ENCODE assay signal across 8 mouse cellular contexts in genomic region chr13:81783405-81784342, GRCm38 (mm10). TPM values are rescaled to one million over a fixed set of nuclear protein-coding genes. Genes with fewer than 3 reads are reported as not detected.
A peak's percentile ranks its signal among the peaks of the same experiment; 100 is the strongest.
DNase-seq lines count a peak whose midpoint lies in the region; ATAC-seq and TF ChIP-seq lines count a peak whose summit lies in the region.

No protein-coding gene starts in this region.

- TF ChIP-seq CTCF in cortical plate, adult 2 months (IDR thresholded peaks at IDR 0.05; ENCODE audit: extremely low read depth, insufficient read depth, low read length): no peak

- DNase-seq in gastrocnemius, adult 8-10 months (ENCODE audit: low spot score in 2 of 2): peak; percentile 95
- DNase-seq in hindlimb bud, embryonic 11.5 days (ENCODE audit: extremely low spot score, low read depth, low spot score): peak; percentile 72
- peak; percentile 81 to 97 for DNase-seq in left cerebral cortex, adult 8-10 months (ENCODE audit: low spot score in 2 of 2)
- peak; percentile 97 to 98 for DNase-seq in right cerebral cortex, postnatal 10 days (ENCODE audit: low spot score in 2 of 2)
- peak; percentile 95 for DNase-seq in urinary bladder, postnatal 25 days (ENCODE audit: low spot score)

- peaks cover 44% of the 10 kb centered on the region for H3K36me3 ChIP-seq in megakaryocyte, embryonic 14.5 days (replicated peaks; ENCODE audit: low read length)

- peak; percentile 85 for ATAC-seq in activated CD4-positive, CD25-positive, alpha-beta regulatory T cell, adult 4 months

- H3K27me3 ChIP-seq in megakaryocyte, embryonic 14.5 days (replicated peaks): no peaks in the 10 kb centered on the region

- H3K4me3 ChIP-seq in cortical plate, adult 2 months (ENCODE audit: insufficient read depth, low read length): peak overlapping the region; percentile 60
- peak overlapping the region; percentile 97 for H3K4me3 ChIP-seq in megakaryocyte, embryonic 14.5 days (replicated peaks)

- H3K9me3 ChIP-seq in megakaryocyte, embryonic 14.5 days: no peaks in the 10 kb centered on the region

- TF ChIP-seq POLR2A in cortical plate, adult 2 months (IDR thresholded peaks at IDR 0.05; ENCODE audit: extremely low read depth, insufficient read depth, low read length): peak; percentile 60; the same call in 1 of the 2 replicates

- peaks cover 4% of the 10 kb centered on the region for H3K4me1 ChIP-seq in cortical plate, adult 2 months (ENCODE audit: control insufficient read depth, insufficient read depth, low read length)
- H3K4me1 ChIP-seq in megakaryocyte, embryonic 14.5 days: peaks cover 30% of the 10 kb centered on the region

- H3K27ac ChIP-seq in cortical plate, adult 2 months (ENCODE audit: insufficient read depth, low read length): peak overlapping the region; percentile 92

RNA-seq across cellular contexts. Expression of gene Cetn3, which starts 0.8 kb away (rescaled TPM):
- 100 to 1,000 TPM; 164 to 180 TPM for polyA plus RNA-seq in activated CD4-positive, CD25-positive, alpha-beta regulatory T cell, adult 4 months (2017; shearing (Covaris generic))
- polyA plus RNA-seq in cortical plate, adult 2 months (2012; rRNA removed): 150 and 164 TPM in 2 replicates
- 10 to 100 TPM; 15.6 to 20.6 (median 18.8) TPM for total RNA-seq in gastrocnemius, adult 8-10 months (2022)
- total RNA-seq in left cerebral cortex, adult 8-10 months (2022): 100 to 1,000 TPM; 117 to 141 (median 130) TPM
- polyA plus RNA-seq in megakaryocyte, embryonic 14.5 days (2012; ENCODE audit: insufficient read depth, low replicate concordance): 6.0 TPM in 1 of 2 replicates, not detected in the other

Comparison
In these comparisons a context has a peak if more than half of its experiments do, and no peak if none do; other contexts are left out.
1. Peak in every context shown above with its lines: DNase-seq, ATAC-seq, H3K4me3 ChIP-seq and H3K27ac ChIP-seq.
2. RNA of gene Cetn3, which starts 0.8 kb away (polyA plus RNA-seq): 164 to 180 TPM in activated CD4-positive, CD25-positive, alpha-beta regulatory T cell, adult 4 months and 150 to 164 TPM in cortical plate, adult 2 months; 6.0 TPM in megakaryocyte, embryonic 14.5 days; every median in the first group is over 10 times any median in the second.